Comparison of ENCODE assay signal across 31 mouse cellular contexts in genomic region chr7:51894939-51895338, GRCm38 (mm10). TPM values are rescaled to one million over a fixed set of nuclear protein-coding genes. Genes with fewer than 3 reads are reported as not detected.
DNase-seq lines count a peak whose midpoint lies in the region; ATAC-seq and TF ChIP-seq lines count a peak whose summit lies in the region.
"Had no signal": no experiment of that assay in that cellular context is flagged by ENCODE, and none has a peak within 500 bp of the region (broad histone marks: within the 10 kb centered on the region; RNA-seq: fewer than 3 reads in every experiment).

No protein-coding gene starts in this region.

- ATAC-seq in limb, embryonic 14.5 days (ENCODE audit: low FRiP score, low read depth), result peak; percentile 48
- ATAC-seq in megakaryocyte, adult 5-6 weeks (ENCODE audit: poor library complexity, severe bottlenecking), result no peak
- ATAC-seq: activated CD4-positive, CD25-positive, alpha-beta regulatory T cell, adult 4 months; forebrain, postnatal 0 days; hindbrain, postnatal 0 days; intestine, embryonic 15.5 days had no signal

- H3K27ac ChIP-seq in limb, embryonic 14.5 days (replicated peaks; ENCODE audit: low read depth, low read length), result peak overlapping the region; percentile 58
- H3K27ac ChIP-seq: heart, embryonic 13.5 days; hindbrain, embryonic 10.5 days; hindbrain, postnatal 0 days; intestine, embryonic 15.5 days; liver, embryonic 14.5 days; midbrain, embryonic 12.5 days; neural tube, embryonic 13.5 days had no signal

- H3K27me3 ChIP-seq in limb, embryonic 14.5 days (ENCODE audit: control insufficient read depth, insufficient read depth, low read length), result no peaks in the 10 kb centered on the region
- H3K27me3 ChIP-seq: CH12.LX; heart, embryonic 13.5 days; intestine, embryonic 15.5 days; midbrain, embryonic 12.5 days; neural tube, embryonic 13.5 days had no signal

- no peak for TF ChIP-seq POLR2A in brain, embryonic 14.5 days (IDR thresholded peaks at IDR 0.05; ENCODE audit: borderline replicate concordance, extremely low read depth, insufficient read depth, insufficient read length, poor library complexity, severe bottlenecking)
- TF ChIP-seq POLR2A in limb, embryonic 14.5 days (IDR thresholded peaks at IDR 0.05; ENCODE audit: borderline replicate concordance, extremely low read depth, insufficient read depth, insufficient read length), result no peak

- H3K9me3 ChIP-seq in limb, embryonic 14.5 days (ENCODE audit: control insufficient read depth, low read length), result no peaks in the 10 kb centered on the region
- H3K9me3 ChIP-seq: heart, embryonic 13.5 days; hindbrain, embryonic 10.5 days; intestine, embryonic 15.5 days; midbrain, embryonic 12.5 days; neural tube, embryonic 13.5 days had no signal

- peaks cover 17% of the 10 kb centered on the region for H3K4me1 ChIP-seq in limb, embryonic 14.5 days (ENCODE audit: control insufficient read depth, insufficient read depth, low read length)
- H3K4me1 ChIP-seq: heart, embryonic 13.5 days; hindbrain, embryonic 10.5 days; intestine, embryonic 15.5 days; midbrain, embryonic 12.5 days; neural tube, embryonic 13.5 days had no signal

- H3K4me3 ChIP-seq in limb, embryonic 14.5 days (replicated peaks; ENCODE audit: low read length), result no peak overlapping the region
- H3K4me3 ChIP-seq: heart, embryonic 13.5 days; hindbrain, embryonic 10.5 days; intestine, embryonic 15.5 days; midbrain, embryonic 12.5 days; myocyte; neural tube, embryonic 13.5 days had no signal

- peaks cover 25% of the 10 kb centered on the region for H3K36me3 ChIP-seq in limb, embryonic 14.5 days (ENCODE audit: control insufficient read depth, insufficient read depth, low read length)
- H3K36me3 ChIP-seq: heart, embryonic 13.5 days; hindbrain, embryonic 10.5 days; intestine, embryonic 15.5 days; midbrain, embryonic 12.5 days; neural tube, embryonic 13.5 days had no signal

- no peak overlapping the region for H3K4me2 ChIP-seq in limb, embryonic 14.5 days (replicated peaks; ENCODE audit: low read depth, low read length, severe bottlenecking)
- H3K4me2 ChIP-seq: heart, embryonic 13.5 days; intestine, embryonic 15.5 days; lung, embryonic 14.5 days; midbrain, embryonic 12.5 days; neural tube, embryonic 13.5 days had no signal

- TF ChIP-seq CTCF in brain, embryonic 14.5 days (IDR thresholded peaks at IDR 0.05; ENCODE audit: borderline replicate concordance, extremely low read depth, insufficient read depth, insufficient read length), result no peak

- no peak overlapping the region for H3K9ac ChIP-seq in limb, embryonic 14.5 days (ENCODE audit: low read depth, low read length, severe bottlenecking)
- H3K9ac ChIP-seq: forebrain, postnatal 0 days; heart, embryonic 13.5 days; intestine, embryonic 15.5 days; liver, embryonic 14.5 days; lung, embryonic 14.5 days; midbrain, embryonic 12.5 days; neural tube, embryonic 13.5 days had no signal

- DNase-seq in 3T3-L1 (ENCODE audit: low read depth, low spot score), result peak; percentile 44
- DNase-seq in brain, embryonic 14.5 days (ENCODE audit: low read depth), result peak; percentile 24
- DNase-seq in forelimb bud, embryonic 11.5 days (ENCODE audit: low read depth, low spot score), result peak; percentile 40
- DNase-seq in limb, embryonic 14.5 days (ENCODE audit: low spot score), result no peak
- no peak for DNase-seq in thymus, postnatal 25 days
- no peak for DNase-seq in adrenal gland, postnatal 25 days
- DNase-seq: adrenal gland, adult 2 months; cerebellum, adult 11 months; cerebellum, adult 9-10 months; cerebellum, postnatal 36 days; forebrain, postnatal 0 days; gastrocnemius, postnatal 10 days; heart, postnatal 10 days; kidney, adult 2 months; kidney, postnatal 4 days; layer of hippocampus, postnatal 36 days; liver; lung, embryonic 14.5 days; lung, postnatal 14 days; thymus, postnatal 14 days had no signal

- WGBS in limb, embryonic 14.5 days, result 28% methylated on average over 2 of the region's 2 CpGs

RNA-seq across cellular contexts. Expression of gene Fancf, which starts 32.9 kb away (rescaled TPM):
- 10.0 and 15.3 TPM in 2 replicates for polyA plus RNA-seq in brain, embryonic 14.5 days (2012; rRNA removed)
- 16.6 and 21.1 TPM in 2 replicates for polyA plus RNA-seq in limb, embryonic 14.5 days (2012; rRNA removed)
- 19.4 and 20.4 TPM in 2 replicates for polyA plus RNA-seq in limb, embryonic 14.5 days (2014; fragmentation: Nextera tagmentation; extraction: Ambion mirVana)
- 11.4 and 12.8 TPM in 2 replicates for total RNA-seq in adrenal gland, postnatal 25 days (2021)
- total RNA-seq in megakaryocyte, adult 5-6 weeks (2015), result 7.5 and 8.9 TPM in 2 replicates
- total RNA-seq in megakaryocyte, adult 5-6 weeks (2017), result 4.1 and 6.3 TPM in 2 replicates

RNA-seq across cellular contexts. Expression of gene Gas2, which starts 33.1 kb away (rescaled TPM):
- 12.5 and 14.3 TPM in 2 replicates for polyA plus RNA-seq in brain, embryonic 14.5 days (2012; rRNA removed)
- polyA plus RNA-seq in limb, embryonic 14.5 days (2012; rRNA removed), result 171 and 178 TPM in 2 replicates
- polyA plus RNA-seq in limb, embryonic 14.5 days (2014; fragmentation: Nextera tagmentation; extraction: Ambion mirVana), result 211 and 255 TPM in 2 replicates
- total RNA-seq in adrenal gland, postnatal 25 days (2021), result 35.9 and 40.1 TPM in 2 replicates
- 2.9 and 3.9 TPM in 2 replicates for total RNA-seq in megakaryocyte, adult 5-6 weeks (2015)
- total RNA-seq in megakaryocyte, adult 5-6 weeks (2017), result 4.3 and 4.9 TPM in 2 replicates

Comparison
In these comparisons a context has a peak if more than half of its experiments do, and no peak if none do; other contexts are left out.
1. DNase-seq: peak in 3T3-L1 (single experiment), brain, embryonic 14.5 days (single experiment) and forelimb bud, embryonic 11.5 days (single experiment); none in limb, embryonic 14.5 days (single experiment), thymus, postnatal 25 days (single experiment) and adrenal gland, postnatal 25 days (single experiment).